Mouse (Mus musculus) heart, adult 2 months (tissue): ENCODE measurements around the gene Gm20388.

Source experiments
- CTCF ChIP-seq: fragments of 200-600 bp; IDR thresholded peaks from 2 replicates; pipeline ENCODE4 v1.8.1; 2022; ENCODE audit warnings: antibody characterized with exemption, mild to moderate bottlenecking, moderate library complexity
- EP300 ChIP-seq: fragments of 200-500 bp; IDR thresholded peaks from 2 replicates; pipeline ENCODE4 v1.6.1; 2011; ENCODE audit warnings: low read depth, low read length, control low read depth; ENCODE audit not compliant: insufficient read depth
- POLR2A ChIP-seq: fragments of 200-500 bp; IDR thresholded peaks from 2 replicates; pipeline ENCODE4 v1.6.1; 2011; ENCODE audit warnings: mild to moderate bottlenecking, low read depth, low read length, control low read depth; ENCODE audit not compliant: insufficient read depth

DNA sequence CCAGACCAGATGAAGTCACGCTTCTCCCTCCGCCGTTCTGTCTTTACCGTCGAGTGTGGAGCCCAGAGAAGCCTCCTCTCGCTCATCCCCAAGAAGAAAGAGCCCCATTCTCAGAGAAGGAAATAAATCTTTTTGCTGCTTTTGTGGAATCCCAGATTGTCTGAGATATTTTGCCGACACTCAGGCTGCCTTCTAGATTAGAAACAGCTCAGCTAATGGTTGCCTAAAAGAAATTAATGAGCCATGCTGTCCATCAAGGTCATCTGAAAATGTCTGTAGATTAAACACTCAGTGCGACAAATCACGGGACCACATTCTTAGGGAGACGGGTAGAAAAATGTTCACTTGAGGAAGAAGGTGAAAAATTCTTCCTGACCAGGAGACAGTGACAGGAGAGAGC lies 1481.8 kb downstream of the Gm20388 start:
- TF ChIP-seq EP300, result no peak
- TF ChIP-seq POLR2A, result no peak
- no peak for TF ChIP-seq CTCF
